Mouse (Mus musculus): ENCODE measurements around the gene 1810065E05Rik. TPM values are rescaled to one million over a fixed set of nuclear protein-coding genes. Genes with fewer than 3 reads are reported as not detected.

Gene 1810065E05Rik
- 0.77 and 4.8 TPM in 2 replicates for polyA plus RNA-seq (2015; fragmentation: Nextera tagmentation; extraction: Ambion mirVana)

- peaks cover 81% of the 10 kb centered on the region for H3K27me3 ChIP-seq (replicated peaks; ENCODE audit: control insufficient read depth, insufficient read depth, low read length)
- peak; percentile 81 for ATAC-seq
- H3K36me3 ChIP-seq (ENCODE audit: control insufficient read depth, insufficient read depth), result no peaks in the 10 kb centered on the region
- H3K4me1 ChIP-seq (replicated peaks; ENCODE audit: control insufficient read depth, insufficient read depth, low read length), result no peaks in the 10 kb centered on the region
- H3K4me2 ChIP-seq (replicated peaks; ENCODE audit: low read depth), result no peak within 1 kb of the TSS
- WGBS, result 24% methylated on average over 1 of the region's 1 CpGs
- no peaks in the 10 kb centered on the region for H3K9me3 ChIP-seq (ENCODE audit: control insufficient read depth)
- no peak within 1 kb of the TSS for H3K9ac ChIP-seq (ENCODE audit: low read depth, low read length)
- H3K27ac ChIP-seq (ENCODE audit: low read depth, low read length), result no peak within 1 kb of the TSS
- no peak for TF ChIP-seq CTCF (IDR thresholded peaks at IDR 0.05; ENCODE audit: low read depth)
- H3K4me3 ChIP-seq (ENCODE audit: low read depth, low read length), result no peak within 1 kb of the TSS
Measured at GRCm38 (mm10) chr11:58420815-58421214, at the start of gene 1810065E05Rik. Gene 1810065E05Rik, plus strand, starts transcription at chr11:58421111.

- Histone ChIP-seq H3K4me1 (replicated peaks; ENCODE audit: control insufficient read depth, insufficient read depth, low read length) (0 out of 2 replicates have a peak, but pooled peaks cover 11% of the 10 kb centered on the region), H3K36me3 (ENCODE audit: control insufficient read depth, insufficient read depth) (no peaks in the 10 kb centered on the region), H3K27me3 (replicated peaks; ENCODE audit: control insufficient read depth, insufficient read depth, low read length) (no peaks in the 10 kb centered on the region), H3K9ac (ENCODE audit: low read depth, low read length) (no peak overlapping the region), H3K9me3 (ENCODE audit: control insufficient read depth) (no peaks in the 10 kb centered on the region), H3K4me2 (replicated peaks; ENCODE audit: low read depth) (peak overlapping the region; percentile 74; the same call in 1 of the 2 replicates), H3K27ac (ENCODE audit: low read depth, low read length) (peak overlapping the region; percentile 64), H3K4me3 (ENCODE audit: low read depth, low read length) (no peak overlapping the region)
- peak; percentile 78 for ATAC-seq
- no peak for TF ChIP-seq CTCF (IDR thresholded peaks at IDR 0.05; ENCODE audit: low read depth)
- WGBS, result 30% methylated on average over 2 of the region's 2 CpGs
Measured at GRCm38 (mm10) chr11:58377273-58377672, 43.6 kb upstream of the 1810065E05Rik start.

GRCm38 (mm10) chr11:58377686-58378085, 43.2 kb upstream of the 1810065E05Rik start:
- H3K27me3 ChIP-seq (replicated peaks; ENCODE audit: control insufficient read depth, insufficient read depth, low read length), result no peaks in the 10 kb centered on the region
- no peak overlapping the region for H3K4me3 ChIP-seq (ENCODE audit: low read depth, low read length)
- WGBS, result 14% methylated on average over 1 of the region's 1 CpGs
- ATAC-seq, result peak; percentile 37
- peak overlapping the region; percentile 60; the same call in 1 of the 2 replicates for H3K27ac ChIP-seq (ENCODE audit: low read depth, low read length)
- peaks cover 1% of the 10 kb centered on the region; the same call in 1 of the 2 replicates for H3K36me3 ChIP-seq (ENCODE audit: control insufficient read depth, insufficient read depth)
- no peaks in the 10 kb centered on the region for H3K9me3 ChIP-seq (ENCODE audit: control insufficient read depth)
- H3K4me1 ChIP-seq (replicated peaks; ENCODE audit: control insufficient read depth, insufficient read depth, low read length), result 0 out of 2 replicates have a peak, but pooled peaks cover 11% of the 10 kb centered on the region
- H3K4me2 ChIP-seq (replicated peaks; ENCODE audit: low read depth), result peak overlapping the region; percentile 74; the same call in 1 of the 2 replicates
- no peak for TF ChIP-seq CTCF (IDR thresholded peaks at IDR 0.05; ENCODE audit: low read depth)
- no peak overlapping the region for H3K9ac ChIP-seq (ENCODE audit: low read depth, low read length)

GRCm38 (mm10) chr11:58378763-58379278, 42.1 kb upstream of the 1810065E05Rik start, which contains the start of gene Lypd8:
Gene Lypd8, plus strand, starts transcription at chr11:58379043.
- peak within 1 kb of the TSS; percentile 48 for H3K4me3 ChIP-seq (ENCODE audit: low read depth, low read length)
- H3K36me3 ChIP-seq (ENCODE audit: control insufficient read depth, insufficient read depth), result peaks cover 6% of the 10 kb centered on the region; the same call in 1 of the 2 replicates
- H3K9ac ChIP-seq (ENCODE audit: low read depth, low read length), result peak within 1 kb of the TSS; percentile 26; the same call in 1 of the 2 replicates
- TF ChIP-seq CTCF (IDR thresholded peaks at IDR 0.05; ENCODE audit: low read depth), result no peak
- WGBS, result 43% methylated on average over 3 of the region's 3 CpGs
- no peaks in the 10 kb centered on the region for H3K27me3 ChIP-seq (replicated peaks; ENCODE audit: control insufficient read depth, insufficient read depth, low read length)
- H3K9me3 ChIP-seq (ENCODE audit: control insufficient read depth), result no peaks in the 10 kb centered on the region
- ATAC-seq, result peak; percentile 44
- peak within 1 kb of the TSS; percentile 74 for H3K4me2 ChIP-seq (replicated peaks; ENCODE audit: low read depth)
- H3K4me1 ChIP-seq (replicated peaks; ENCODE audit: control insufficient read depth, insufficient read depth, low read length), result 0 out of 2 replicates have a peak, but pooled peaks cover 11% of the 10 kb centered on the region
- peak within 1 kb of the TSS; percentile 60 for H3K27ac ChIP-seq (ENCODE audit: low read depth, low read length)

- peaks cover 10% of the 10 kb centered on the region; the same call in 1 of the 2 replicates for H3K36me3 ChIP-seq (ENCODE audit: control insufficient read depth, insufficient read depth)
- H3K4me1 ChIP-seq (replicated peaks; ENCODE audit: control insufficient read depth, insufficient read depth, low read length), result 0 out of 2 replicates have a peak, but pooled peaks cover 11% of the 10 kb centered on the region
- no peak for ATAC-seq
- no peak for TF ChIP-seq CTCF (IDR thresholded peaks at IDR 0.05; ENCODE audit: low read depth)
- no peaks in the 10 kb centered on the region for H3K9me3 ChIP-seq (ENCODE audit: control insufficient read depth)
- H3K4me2 ChIP-seq (replicated peaks; ENCODE audit: low read depth), result peak overlapping the region; percentile 74
- H3K4me3 ChIP-seq (ENCODE audit: low read depth, low read length), result peak overlapping the region; percentile 48
- no peaks in the 10 kb centered on the region for H3K27me3 ChIP-seq (replicated peaks; ENCODE audit: control insufficient read depth, insufficient read depth, low read length)
- peak overlapping the region; percentile 26; the same call in 1 of the 2 replicates for H3K9ac ChIP-seq (ENCODE audit: low read depth, low read length)
- H3K27ac ChIP-seq (ENCODE audit: low read depth, low read length), result peak overlapping the region; percentile 60; the same call in 1 of the 2 replicates
- WGBS, result 37% methylated on average over 1 of the region's 1 CpGs
Measured at GRCm38 (mm10) chr11:58379516-58379915, 41.4 kb upstream of the 1810065E05Rik start.

- no peaks in the 10 kb centered on the region for H3K9me3 ChIP-seq (ENCODE audit: control insufficient read depth)
- H3K4me1 ChIP-seq (replicated peaks; ENCODE audit: control insufficient read depth, insufficient read depth, low read length), result 0 out of 2 replicates have a peak, but pooled peaks cover 4% of the 10 kb centered on the region
- no peak overlapping the region for H3K9ac ChIP-seq (ENCODE audit: low read depth, low read length)
- no peak for ATAC-seq
- H3K36me3 ChIP-seq (ENCODE audit: control insufficient read depth, insufficient read depth), result peaks cover 30% of the 10 kb centered on the region
- H3K4me2 ChIP-seq (replicated peaks; ENCODE audit: low read depth), result peak overlapping the region; percentile 60
- 68% methylated on average over 6 of the region's 6 CpGs for WGBS
- H3K27ac ChIP-seq (ENCODE audit: low read depth, low read length), result no peak overlapping the region
- peak overlapping the region; percentile 25 for H3K4me3 ChIP-seq (ENCODE audit: low read depth, low read length)
- no peaks in the 10 kb centered on the region for H3K27me3 ChIP-seq (replicated peaks; ENCODE audit: control insufficient read depth, insufficient read depth, low read length)
- TF ChIP-seq CTCF (IDR thresholded peaks at IDR 0.05; ENCODE audit: low read depth), result no peak
Measured at GRCm38 (mm10) chr11:58382471-58382870, 38.4 kb upstream of the 1810065E05Rik start.
